Mouse (Mus musculus) heart, postnatal 0 days (tissue): ENCODE measurements around the gene Xrcc4. TPM values are rescaled to one million over a fixed set of nuclear protein-coding genes. Genes with fewer than 3 reads are reported as not detected.

Experiments
- ATAC-seq: fragments of 200-750 bp; cut with Nextera tagmentation; 2 replicates; pipeline ENCODE4 v1.8.0; 2017; ENCODE audit warnings: low read depth, moderate number of reproducible peaks, moderate library complexity; ENCODE audit not compliant: insufficient read depth
- DNase-seq: peaks from one replicate; pipeline ENCODE4 v3.0.0-alpha.2; 2016; ENCODE audit warnings: low spot score
- H3K27ac ChIP-seq: fragments of 300-500 bp; sonication (generic); 2 replicates; pipeline ENCODE4 v1.5.1; 2014; ENCODE audit warnings: low read depth, mild to moderate bottlenecking
- H3K27me3 ChIP-seq: fragments of 300-500 bp; sonication (generic); 2 replicates; pipeline ENCODE4 v1.6.1; 2014; ENCODE audit warnings: low read length, mixed read lengths; ENCODE audit not compliant: control insufficient read depth, insufficient read depth
- H3K36me3 ChIP-seq: fragments of 300-500 bp; sonication (generic); replicated peaks from 2 replicates; pipeline ENCODE4 v1.6.1; 2014; ENCODE audit warnings: low read length, mixed read lengths; ENCODE audit not compliant: control insufficient read depth, insufficient read depth
- H3K4me1 ChIP-seq: fragments of 300-500 bp; sonication (generic); 2 replicates; pipeline ENCODE4 v1.6.1; 2014; ENCODE audit warnings: antibody characterized with exemption; ENCODE audit not compliant: control insufficient read depth, insufficient read depth
- H3K4me2 ChIP-seq: fragments of 300-500 bp; sonication (generic); 2 replicates; pipeline ENCODE4 v1.6.1; 2014; ENCODE audit warnings: low read depth, mild to moderate bottlenecking, low read length, moderate library complexity
- H3K4me3 ChIP-seq: fragments of 300-500 bp; sonication (generic); 2 replicates; pipeline ENCODE4 v1.5.1; 2014; ENCODE audit warnings: low read depth, low read length
- H3K9ac ChIP-seq: fragments of 300-500 bp; sonication (generic); replicated peaks from 2 replicates; pipeline ENCODE4 v1.6.1; 2014; ENCODE audit warnings: low read depth, low read length, mixed read lengths
- H3K9me3 ChIP-seq: fragments of 300-500 bp; sonication (generic); replicated peaks from 2 replicates; pipeline ENCODE4 v1.6.1; 2016; ENCODE audit warnings: low read length; ENCODE audit not compliant: control insufficient read depth
- CTCF ChIP-seq: IDR thresholded peaks from 2 replicates; pipeline ENCODE4 v1.5.1; 2016; ENCODE audit warnings: antibody characterized with exemption, control low read depth, low read depth
- EP300 ChIP-seq: IDR thresholded peaks from 2 replicates; pipeline ENCODE4 v1.6.1; 2016; ENCODE audit warnings: antibody characterized with exemption, low read depth
- WGBS: fragments of 180-500 bp; shearing (Covaris S2); extraction: QIAGEN DNeasy Blood & Tissue Kit; methylation state at CpG from one replicate; pipeline ENCODE4 v1.1.7; 2014; 5-methylcytosine and 5-hydroxymethylcytosine counted together
- polyA plus RNA-seq: library from polyadenylated mRNA; unstranded; fragments of >200 nt; fragmentation: Nextera tagmentation; extraction: Ambion mirVana; gene quantifications from 2 replicates; pipeline ENCODE4 v1.2.1, GENCODE M21; 2015
- total RNA-seq: library from RNA; depleted of rRNA; stranded (reverse); fragments of >200 nt; gene quantifications from 2 replicates; pipeline ENCODE4 v1.2.3, GENCODE M21; 2014; ENCODE audit warnings: low replicate concordance

The Xrcc4 gene
- total and polyA plus RNA-seq, 2 experiments from 2014 or later: 10.7 to 18.4 TPM

DNA sequence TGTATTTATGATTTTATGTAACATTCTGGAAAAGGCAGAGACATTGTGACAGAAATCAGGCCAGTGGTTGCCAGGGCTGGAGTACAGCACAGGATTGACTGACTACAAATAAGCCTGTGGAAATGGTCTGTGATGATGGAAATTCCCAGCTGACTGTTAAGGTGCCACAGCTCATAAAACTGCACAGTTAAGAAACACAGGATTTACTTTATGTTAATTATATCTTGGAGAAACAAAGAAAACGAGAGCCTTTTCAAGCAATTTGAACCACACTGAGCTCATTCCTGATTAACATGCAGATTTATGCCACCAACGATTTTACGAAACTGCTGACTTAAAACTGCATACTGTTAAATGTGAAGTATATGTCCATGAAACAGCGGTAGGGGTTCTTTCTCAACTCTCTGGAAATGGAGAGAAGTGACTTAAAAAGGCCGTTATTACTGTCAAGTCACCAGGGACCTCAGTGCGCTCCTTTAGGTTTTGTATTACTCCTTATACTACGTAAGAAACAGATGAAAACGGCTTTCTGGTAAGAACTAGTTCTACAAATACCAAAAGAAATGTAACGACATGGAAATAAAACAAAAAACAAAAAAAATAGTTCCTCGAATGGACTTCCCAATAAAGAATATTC, 210.5 kb downstream of the Xrcc4 start:
- DNase-seq: no peak
- H3K4me1 ChIP-seq: no peaks in the 10 kb centered on the region
- H3K4me2 ChIP-seq: no peak overlapping the region
- no peaks in the 10 kb centered on the region for H3K36me3 ChIP-seq
- no peak overlapping the region for H3K27ac ChIP-seq
- no peak for ATAC-seq
- no peaks in the 10 kb centered on the region for H3K27me3 ChIP-seq
- H3K4me3 ChIP-seq: no peak overlapping the region
- no peaks in the 10 kb centered on the region for H3K9me3 ChIP-seq
- no peak for TF ChIP-seq CTCF
- no peak for TF ChIP-seq EP300
- no peak overlapping the region for H3K9ac ChIP-seq
- WGBS: 92% methylated on average over 10 of the region's 10 CpGs

GRCm38 (mm10) chr13:89875499-89875898, 213.9 kb downstream of the Xrcc4 start:
- ATAC-seq: no peak
- H3K4me1 ChIP-seq: no peaks in the 10 kb centered on the region
- no peaks in the 10 kb centered on the region for H3K9me3 ChIP-seq
- no peak overlapping the region for H3K4me3 ChIP-seq
- H3K36me3 ChIP-seq: no peaks in the 10 kb centered on the region
- WGBS: 84% methylated on average over 4 of the region's 4 CpGs
- H3K27me3 ChIP-seq: no peaks in the 10 kb centered on the region
- no peak for DNase-seq
- no peak overlapping the region for H3K9ac ChIP-seq
- TF ChIP-seq CTCF (no peak), EP300 (no peak)
- no peak overlapping the region for H3K27ac ChIP-seq
- H3K4me2 ChIP-seq: no peak overlapping the region

GRCm38 (mm10) chr13:89872725-89873124, 216.7 kb downstream of the Xrcc4 start:
- no peaks in the 10 kb centered on the region for H3K9me3 ChIP-seq
- no peak overlapping the region for H3K9ac ChIP-seq
- no peak overlapping the region for H3K4me3 ChIP-seq
- H3K4me1 ChIP-seq: no peaks in the 10 kb centered on the region
- H3K27me3 ChIP-seq: no peaks in the 10 kb centered on the region
- 82% methylated on average over 3 of the region's 3 CpGs for WGBS
- TF ChIP-seq CTCF: no peak
- TF ChIP-seq EP300: no peak
- H3K36me3 ChIP-seq: no peaks in the 10 kb centered on the region
- H3K4me2 ChIP-seq: no peak overlapping the region
- no peak for DNase-seq
- H3K27ac ChIP-seq: no peak overlapping the region
- ATAC-seq: no peak

GRCm38 (mm10) chr13:89854139-89854538, 235.3 kb downstream of the Xrcc4 start:
- Histone ChIP-seq H3K4me1 (no peaks in the 10 kb centered on the region), H3K36me3 (no peaks in the 10 kb centered on the region), H3K9me3 (no peaks in the 10 kb centered on the region), H3K27ac (no peak overlapping the region), H3K27me3 (no peaks in the 10 kb centered on the region), H3K4me2 (no peak overlapping the region), H3K9ac (no peak overlapping the region), H3K4me3 (no peak overlapping the region)
- ATAC-seq (no peak), DNase-seq (no peak)
- no peak for TF ChIP-seq EP300
- TF ChIP-seq CTCF: no peak
- 86% methylated on average over 5 of the region's 5 CpGs for WGBS

GRCm38 (mm10) chr13:89850746-89851145, 238.7 kb downstream of the Xrcc4 start:
- H3K27me3 ChIP-seq: no peaks in the 10 kb centered on the region
- no peaks in the 10 kb centered on the region for H3K36me3 ChIP-seq
- ATAC-seq: no peak
- no peak for DNase-seq
- TF ChIP-seq CTCF (no peak), EP300 (no peak)
- H3K9me3 ChIP-seq: no peaks in the 10 kb centered on the region
- no peak overlapping the region for H3K4me3 ChIP-seq
- no peak overlapping the region for H3K27ac ChIP-seq
- 85% methylated on average over 2 of the region's 2 CpGs for WGBS
- H3K4me1 ChIP-seq: no peaks in the 10 kb centered on the region
- H3K4me2 ChIP-seq: no peak overlapping the region
- H3K9ac ChIP-seq: no peak overlapping the region

DNA sequence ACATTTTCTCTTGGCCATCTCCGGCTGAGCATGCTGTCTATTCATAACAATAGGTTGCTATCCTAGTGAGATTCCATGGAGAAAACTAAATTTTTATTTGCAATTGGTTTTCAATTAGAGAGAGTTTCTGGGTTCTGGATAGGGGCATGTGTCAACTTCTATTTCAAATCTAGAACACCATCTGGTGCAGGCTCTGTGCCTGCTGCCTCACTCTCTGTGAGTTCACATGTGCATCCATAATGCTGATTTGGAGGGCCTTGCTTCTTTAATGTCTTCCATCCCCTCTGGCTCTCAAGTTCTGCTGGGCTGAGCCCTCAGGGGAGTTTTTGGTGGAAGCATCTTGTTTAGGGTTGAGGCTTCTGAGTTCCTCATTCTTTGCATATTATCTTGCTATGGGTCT, 239.5 kb downstream of the Xrcc4 start:
- no peak for DNase-seq
- Histone ChIP-seq H3K9ac (no peak overlapping the region), H3K36me3 (no peaks in the 10 kb centered on the region), H3K4me1 (no peaks in the 10 kb centered on the region), H3K4me2 (no peak overlapping the region), H3K4me3 (no peak overlapping the region), H3K27me3 (no peaks in the 10 kb centered on the region), H3K27ac (no peak overlapping the region), H3K9me3 (no peaks in the 10 kb centered on the region)
- ATAC-seq: no peak
- WGBS: 96% methylated on average over 1 of the region's 1 CpGs
- TF ChIP-seq EP300 (no peak), CTCF (no peak)
